Comparison of ENCODE assay signal across 8 mouse cellular contexts in genomic region chr13:29983037-29983436, GRCm38 (mm10). TPM values are rescaled to one million over a fixed set of nuclear protein-coding genes. Genes with fewer than 3 reads are reported as not detected.
DNase-seq lines count a peak whose midpoint lies in the region; TF ChIP-seq lines count a peak whose summit lies in the region.

No protein-coding gene starts in this region.

- H3K9me3 ChIP-seq in MEL (replicated peaks; ENCODE audit: insufficient read depth, low read length), result no peaks in the 10 kb centered on the region
- H3K9me3 ChIP-seq in forebrain, embryonic 10.5 days, result no peaks in the 10 kb centered on the region

- H3K9ac ChIP-seq in MEL (ENCODE audit: control insufficient read depth, low read depth, low read length, poor library complexity, severe bottlenecking), result peak overlapping the region; percentile 100

- TF ChIP-seq POLR2A in MEL (IDR thresholded peaks at IDR 0.05; ENCODE audit: control insufficient read depth in 1 of 2, insufficient read depth in 1 of 2, low read depth in 1 of 2, low read length in 2 of 2, poor library complexity in 1 of 2), result no peak
- TF ChIP-seq POLR2A in thymus, adult 2 months (IDR thresholded peaks at IDR 0.05; ENCODE audit: control insufficient read depth, extremely low read depth, insufficient read depth, low read length, poor library complexity), result no peak

- WGBS in forebrain, embryonic 10.5 days, result 53% methylated on average over 6 of the region's 6 CpGs
- 40% methylated on average over 6 of the region's 6 CpGs for WGBS in thymus, adult 2 months

- peaks cover 0 to 33% of the 10 kb centered on the region in 2 experiments for H3K36me3 ChIP-seq in MEL (ENCODE audit: control insufficient read depth in 1 of 2, insufficient read depth in 2 of 2, low read length in 2 of 2)
- peaks cover 42% of the 10 kb centered on the region for H3K36me3 ChIP-seq in forebrain, embryonic 10.5 days (replicated peaks)
- no peaks in the 10 kb centered on the region for H3K36me3 ChIP-seq in thymus, adult 2 months (ENCODE audit: control insufficient read depth, insufficient read depth, low read length)

- peak overlapping the region; percentile 63 for H3K27ac ChIP-seq in MEL (ENCODE audit: control insufficient read depth, low read depth, low read length)
- peak overlapping the region; percentile 99; the same call in 1 of the 2 replicates for H3K27ac ChIP-seq in forebrain, embryonic 10.5 days
- H3K27ac ChIP-seq in thymus, adult 2 months (ENCODE audit: control insufficient read depth, insufficient read depth, low read length), result no peak overlapping the region

- peak; percentile 4 for DNase-seq in kidney, adult 18-20 months
- no peak for DNase-seq in kidney, adult 11 months
- peak; percentile 75 for DNase-seq in MEL (ENCODE audit: low read depth, low spot score)
- DNase-seq in forebrain, embryonic 10.5 days (ENCODE audit: extremely low spot score, low spot score), result no peak
- peak; percentile 27 for DNase-seq in kidney, adult 9 months
- DNase-seq in mesoderm, embryonic 11.5 days (ENCODE audit: low read depth, low spot score), result peak; percentile 45
- peak; percentile 68 for DNase-seq in thymus, adult 2 months
- DNase-seq in gastrocnemius, postnatal 10 days, result no peak

- no peak for TF ChIP-seq RAD21 in MEL (IDR thresholded peaks at IDR 0.05; ENCODE audit: low read depth, low read length)

- peak in 2 of 3 experiments; percentile 32 to 46; a peak in 3 of 6 replicates for TF ChIP-seq CTCF in MEL (IDR thresholded peaks at IDR 0.05 in 2 of 3, conservative IDR thresholded peaks at IDR 0.05 in 1 of 3; ENCODE audit: control insufficient read depth in 1 of 3, insufficient read depth in 1 of 3, low read depth in 2 of 3, low read length in 3 of 3, poor library complexity in 1 of 3, severe bottlenecking in 1 of 3)
- no peak for TF ChIP-seq CTCF in thymus, adult 2 months (IDR thresholded peaks at IDR 0.05; ENCODE audit: borderline replicate concordance, control insufficient read depth, extremely low read depth, insufficient read depth, low read length, poor library complexity)

- H3K79me2 ChIP-seq in MEL (ENCODE audit: control insufficient read depth, insufficient read depth, low read length, poor library complexity), result peaks cover 71% of the 10 kb centered on the region

- H3K4me1 ChIP-seq in MEL (ENCODE audit: control insufficient read depth in 1 of 2, insufficient read depth in 2 of 2, low read length in 2 of 2), result peaks cover 20 to 31% of the 10 kb centered on the region in 2 experiments
- H3K4me1 ChIP-seq in forebrain, embryonic 10.5 days, result peaks cover 52% of the 10 kb centered on the region
- peaks cover 21% of the 10 kb centered on the region for H3K4me1 ChIP-seq in thymus, adult 2 months (replicated peaks; ENCODE audit: control insufficient read depth, insufficient read depth, low read length)

- no peak for TF ChIP-seq EP300 in MEL (IDR thresholded peaks at IDR 0.05; ENCODE audit: low read depth in 1 of 2, low read length in 2 of 2)

- H3K4me3 ChIP-seq in MEL (ENCODE audit: control insufficient read depth in 1 of 2, insufficient read depth in 1 of 2, low read depth in 2 of 2, low read length in 2 of 2), result peak overlapping the region; percentile 54 to 96
- peak overlapping the region; percentile 99 for H3K4me3 ChIP-seq in forebrain, embryonic 10.5 days
- no peak overlapping the region for H3K4me3 ChIP-seq in thymus, adult 2 months (ENCODE audit: control insufficient read depth, insufficient read depth, low read length)

- H3K27me3 ChIP-seq in MEL (ENCODE audit: control insufficient read depth in 1 of 2, insufficient read depth in 2 of 2, low read length in 2 of 2), result no peaks in the 10 kb centered on the region
- no peaks in the 10 kb centered on the region for H3K27me3 ChIP-seq in forebrain, embryonic 10.5 days (ENCODE audit: poor library complexity, severe bottlenecking)
- no peaks in the 10 kb centered on the region for H3K27me3 ChIP-seq in thymus, adult 2 months (ENCODE audit: control insufficient read depth, insufficient read depth, low read length)

TF ChIP-seq in MEL, 35 proteins besides CTCF, POLR2A, EP300 and RAD21:
- TF ChIP-seq SIN3A (IDR thresholded peaks at IDR 0.05; ENCODE audit: low read length), result peak; percentile 30; the same call in 1 of the 2 replicates
- no peak for TF ChIP-seq UBTF (IDR thresholded peaks at IDR 0.05; ENCODE audit: borderline replicate concordance, insufficient read depth, low read depth, low read length)

RNA-seq across cellular contexts. Expression of gene E2f3, which starts 2.8 kb away (rescaled TPM):
- total RNA-seq in MEL (2012; rRNA removed), result 12.4 and 12.8 TPM in 2 replicates
- 10 to 100 TPM in 1 of 2 experiments, not detected in 1; 20.0 TPM for polyA plus RNA-seq in MEL (2012; ENCODE audit: insufficient read depth in 1 of 2, insufficient read length in 2 of 2, low read depth in 1 of 2, low replicate concordance in 2 of 2, missing spikeins in 1 of 2)
- polyA plus RNA-seq in forebrain, embryonic 10.5 days (2016; fragmentation: Nextera tagmentation; extraction: Ambion mirVana), result 22.5 and 25.6 TPM in 2 replicates
- polyA plus RNA-seq in thymus, adult 2 months (2012; rRNA removed), result 7.1 and 8.4 TPM in 2 replicates
- total RNA-seq in gastrocnemius, postnatal 10 days (2021), result 10 to 100 TPM; 11.0 to 14.2 TPM

Comparison
In these comparisons a context has a peak if more than half of its experiments do, and no peak if none do; other contexts are left out.
1. DNase-seq: peak in kidney, adult 18-20 months (single experiment), MEL (single experiment), kidney, adult 9 months (single experiment), mesoderm, embryonic 11.5 days (single experiment) and thymus, adult 2 months (single experiment); none in kidney, adult 11 months (single experiment), forebrain, embryonic 10.5 days (single experiment) and gastrocnemius, postnatal 10 days (single experiment).